Mouse (Mus musculus) midbrain, embryonic 10.5 days (tissue): ENCODE measurements at regions not wholly inside any gene's neighbourhood (a gene's known extent, or its start where the extent isn't known, plus 50 kb on each side); places are given as distances from the start of the nearest gene placed in this dataset.
A peak's percentile ranks its signal among the peaks of the same experiment; 100 is the strongest.

Experiments used
- DNase-seq: peaks from one replicate; pipeline ENCODE4 v3.0.0-alpha.2; 2017; ENCODE audit warnings: low spot score
- H3K27ac ChIP-seq: fragments of 300-500 bp; sonication (generic); replicated peaks from 2 replicates; pipeline ENCODE4 v1.5.1; 2016; ENCODE audit warnings: mild to moderate bottlenecking
- H3K27me3 ChIP-seq: fragments of 300-500 bp; sonication (generic); 2 replicates; pipeline ENCODE4 v1.6.1; 2016; ENCODE audit warnings: low read depth, mild to moderate bottlenecking; ENCODE audit not compliant: poor library complexity, severe bottlenecking
- H3K36me3 ChIP-seq: fragments of 300-500 bp; sonication (generic); 2 replicates; pipeline ENCODE4 v1.6.1; 2016; ENCODE audit warnings: mild to moderate bottlenecking, moderate library complexity
- H3K4me1 ChIP-seq: fragments of 300-500 bp; sonication (generic); 2 replicates; pipeline ENCODE4 v1.6.1; 2016
- H3K4me3 ChIP-seq: fragments of 300-500 bp; sonication (generic); 2 replicates; pipeline ENCODE4 v1.5.1; 2016; ENCODE audit warnings: mild to moderate bottlenecking, moderate library complexity
- H3K9me3 ChIP-seq: fragments of 300-500 bp; sonication (generic); replicated peaks from 2 replicates; pipeline ENCODE4 v1.6.1; 2016; ENCODE audit warnings: mild to moderate bottlenecking
- WGBS: fragments of 180-500 bp; shearing (Covaris S2); methylation state at CpG from one replicate; pipeline ENCODE4 v1.1.7; 2016; 5-methylcytosine and 5-hydroxymethylcytosine counted together

DNA sequence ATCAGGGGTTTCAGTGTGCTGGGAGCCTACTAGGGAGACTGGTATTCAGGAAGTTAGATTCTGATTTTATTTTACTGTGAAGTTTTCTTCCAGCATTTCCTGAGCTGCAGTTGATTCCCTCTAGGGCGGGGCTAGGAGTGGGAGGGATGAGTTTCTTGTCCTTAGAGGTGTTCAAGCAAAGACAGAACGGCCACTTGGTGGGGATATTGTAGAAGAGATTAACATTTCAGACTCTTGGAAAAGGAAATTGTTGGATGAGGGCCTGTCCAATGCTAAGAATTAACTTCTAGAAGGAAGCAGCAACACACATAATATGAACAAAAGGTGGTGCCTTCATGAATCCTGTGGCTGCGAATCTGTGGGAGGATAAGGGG lies 230.1 kb upstream of the Chd6 start:
- no peak for DNase-seq
- H3K36me3 ChIP-seq = no peaks in the 10 kb centered on the region
- H3K27ac ChIP-seq = peak overlapping the region; percentile 68
- no peaks in the 10 kb centered on the region for H3K9me3 ChIP-seq
- H3K4me3 ChIP-seq = 0 out of 2 replicates have a peak overlapping the region, but pooled peaks have one; percentile 7
- 7% methylated on average over 3 of the region's 3 CpGs for WGBS
- H3K27me3 ChIP-seq = peaks cover 53% of the 10 kb centered on the region
- peaks cover 49% of the 10 kb centered on the region for H3K4me1 ChIP-seq

DNA sequence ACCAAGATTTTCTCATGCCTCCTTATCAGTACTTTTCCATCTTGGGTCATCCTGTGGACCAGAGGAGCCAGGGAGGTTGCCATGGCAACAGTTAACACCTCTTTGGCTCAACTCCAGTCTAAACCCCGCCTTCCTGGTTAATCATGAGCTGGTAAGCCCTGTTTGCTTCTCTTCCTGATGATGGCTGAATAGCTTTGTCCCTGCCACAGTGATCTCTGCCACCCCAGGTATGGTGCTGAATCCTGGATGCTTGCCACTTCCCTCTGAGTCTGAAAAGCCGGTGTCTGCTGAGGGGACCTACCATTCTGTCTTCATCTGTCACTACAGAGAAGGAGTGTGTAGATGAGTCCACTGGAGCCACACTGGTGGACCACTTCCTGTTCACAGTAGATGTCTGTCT lies 223.8 kb upstream of the Chd6 start:
- no peak overlapping the region for H3K27ac ChIP-seq
- 48% methylated on average over 2 of the region's 2 CpGs for WGBS
- peaks cover 19% of the 10 kb centered on the region for H3K27me3 ChIP-seq
- H3K9me3 ChIP-seq = no peaks in the 10 kb centered on the region; the same call in 1 of the 2 replicates
- no peaks in the 10 kb centered on the region for H3K36me3 ChIP-seq
- peaks cover 5% of the 10 kb centered on the region for H3K4me1 ChIP-seq
- no peak for DNase-seq
- H3K4me3 ChIP-seq = no peak overlapping the region

DNA sequence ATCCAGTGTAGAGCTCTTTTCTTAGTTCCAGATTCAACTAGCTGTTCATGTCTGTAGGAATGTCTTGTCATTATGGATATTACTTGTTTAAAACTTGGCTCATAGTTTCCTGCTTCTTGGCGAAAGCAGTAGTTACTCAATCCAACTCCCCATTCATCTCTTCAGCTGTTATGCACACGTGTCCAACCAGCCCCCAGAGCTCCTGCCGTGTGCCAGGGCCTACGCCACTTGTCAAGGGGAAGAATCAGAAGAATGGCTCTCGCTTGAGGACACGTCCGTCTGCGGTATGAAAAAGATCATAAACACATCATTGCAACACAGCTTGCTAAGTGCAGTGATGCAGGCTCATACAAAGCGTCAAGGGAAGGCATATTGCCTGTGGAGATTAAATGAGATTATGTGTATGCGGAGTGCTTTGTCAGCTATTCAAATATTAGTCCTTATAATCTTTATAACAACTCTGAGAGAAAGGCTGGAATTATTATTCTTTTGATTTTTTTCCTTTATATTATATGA lies 223.0 kb upstream of the Chd6 start:
- peaks cover 5% of the 10 kb centered on the region for H3K4me1 ChIP-seq
- H3K4me3 ChIP-seq = no peak overlapping the region
- WGBS = 91% methylated on average over 10 of the region's 10 CpGs
- peaks cover 12% of the 10 kb centered on the region for H3K27me3 ChIP-seq
- H3K27ac ChIP-seq = no peak overlapping the region
- no peak for DNase-seq
- no peaks in the 10 kb centered on the region; the same call in 1 of the 2 replicates for H3K9me3 ChIP-seq
- no peaks in the 10 kb centered on the region for H3K36me3 ChIP-seq

DNA sequence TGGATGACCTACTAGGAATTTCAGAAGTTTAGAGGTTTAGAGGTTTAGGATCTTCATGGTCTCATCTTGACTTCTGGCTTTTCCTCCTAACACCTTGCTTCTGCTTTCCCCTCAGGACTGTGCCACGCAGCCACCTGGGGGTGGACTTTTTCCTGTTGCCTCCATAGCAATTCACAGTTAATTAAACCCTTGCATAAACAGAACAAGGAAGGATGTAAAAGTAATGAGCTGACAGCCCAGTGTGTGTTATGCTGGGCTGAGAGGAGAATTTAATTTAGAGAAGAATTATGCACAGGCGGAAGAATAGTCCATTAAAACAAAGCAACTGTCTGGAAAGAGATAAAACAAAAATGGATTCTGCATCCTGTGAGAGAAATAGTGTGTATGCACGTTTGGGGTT lies 193.9 kb upstream of the Chd6 start:
- H3K27ac ChIP-seq = no peak overlapping the region
- no peaks in the 10 kb centered on the region for H3K27me3 ChIP-seq
- no peaks in the 10 kb centered on the region for H3K4me1 ChIP-seq
- no peak for DNase-seq
- no peaks in the 10 kb centered on the region for H3K36me3 ChIP-seq
- WGBS = 77% methylated on average over 3 of the region's 3 CpGs
- no peaks in the 10 kb centered on the region for H3K9me3 ChIP-seq
- H3K4me3 ChIP-seq = no peak overlapping the region

DNA sequence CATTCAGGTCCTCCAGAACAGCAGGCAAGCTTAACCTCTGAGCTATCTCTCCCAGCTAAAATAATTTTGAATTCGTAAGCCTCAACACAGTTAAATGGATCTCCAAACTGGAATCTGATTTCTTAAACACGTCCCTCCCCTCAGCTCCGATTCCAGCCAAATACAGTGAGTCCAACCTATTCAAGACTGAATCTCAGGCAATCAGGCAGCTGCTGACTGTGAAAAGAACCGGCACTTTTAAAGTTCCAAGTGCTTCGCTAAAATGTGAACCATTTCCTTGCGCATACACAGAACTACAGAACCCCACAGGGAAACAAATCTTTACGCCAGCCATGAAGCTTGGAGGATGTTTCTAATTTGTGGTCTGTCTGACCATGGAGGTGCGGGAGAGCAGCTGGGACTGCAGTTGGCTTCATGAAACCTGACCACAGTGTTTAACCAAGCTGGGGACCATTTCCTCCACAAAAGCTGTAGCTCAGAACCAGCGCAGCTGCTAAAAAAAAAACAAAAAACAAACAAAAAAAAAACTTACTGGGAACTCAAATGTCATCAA lies 160.1 kb upstream of the Chd6 start:
- H3K4me1 ChIP-seq = peaks cover 10% of the 10 kb centered on the region
- 76% methylated on average over 9 of the region's 9 CpGs for WGBS
- DNase-seq = no peak

DNA sequence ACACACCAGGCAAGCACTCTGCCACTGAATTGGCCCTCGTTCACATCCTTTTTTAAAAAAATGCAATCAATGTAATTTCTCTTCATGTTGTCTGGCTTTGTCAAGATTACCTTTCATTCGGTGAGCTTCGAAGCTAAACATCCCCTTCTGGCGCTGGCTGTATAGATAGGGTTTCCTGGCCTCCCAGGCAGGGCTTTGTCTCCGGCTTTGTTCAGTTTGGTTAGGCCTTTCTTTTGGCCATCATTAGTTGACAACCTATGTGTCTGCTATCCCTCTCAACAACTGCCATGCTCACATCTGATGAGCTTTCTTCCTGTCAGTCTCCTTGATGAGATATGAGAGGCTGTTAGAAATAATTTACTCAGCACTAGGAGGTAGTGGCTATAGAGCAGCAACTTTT lies 157.6 kb upstream of the Chd6 start:
- no peak for DNase-seq
- no peak overlapping the region for H3K4me3 ChIP-seq
- H3K36me3 ChIP-seq = no peaks in the 10 kb centered on the region
- no peaks in the 10 kb centered on the region for H3K9me3 ChIP-seq
- no peaks in the 10 kb centered on the region for H3K27me3 ChIP-seq
- H3K4me1 ChIP-seq = peaks cover 10% of the 10 kb centered on the region
- WGBS = 34% methylated on average over 5 of the region's 5 CpGs
- no peak overlapping the region for H3K27ac ChIP-seq

More for the DNA sequence above, 160.1 kb upstream of the Chd6 start:
- Histone ChIP-seq H3K4me3 (no peak overlapping the region), H3K9me3 (no peaks in the 10 kb centered on the region), H3K36me3 (no peaks in the 10 kb centered on the region), H3K27me3 (no peaks in the 10 kb centered on the region), H3K27ac (no peak overlapping the region)

DNA sequence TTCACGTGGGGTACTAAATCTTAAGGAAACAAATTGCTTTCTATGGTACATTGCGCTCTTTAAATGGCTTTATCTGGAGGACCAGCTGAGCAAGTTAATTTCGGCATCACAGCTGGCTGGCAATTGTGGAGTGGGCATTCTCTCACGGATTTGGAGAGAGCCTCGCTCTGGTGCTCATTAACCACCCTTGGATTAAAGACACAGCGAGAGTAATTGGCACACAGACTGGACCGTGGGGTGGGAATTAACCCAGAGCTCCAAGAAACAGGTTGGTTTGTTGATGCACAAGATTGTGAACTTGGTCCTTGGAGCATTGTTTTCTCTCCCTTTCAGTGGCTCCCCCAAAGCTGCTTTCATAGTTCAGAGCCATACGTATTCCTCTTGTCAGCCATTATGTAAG lies 156.3 kb upstream of the Chd6 start:
- Histone ChIP-seq H3K27me3 (no peaks in the 10 kb centered on the region), H3K27ac (no peak overlapping the region), H3K4me3 (no peak overlapping the region), H3K4me1 (peaks cover 10% of the 10 kb centered on the region), H3K9me3 (no peaks in the 10 kb centered on the region), H3K36me3 (no peaks in the 10 kb centered on the region)
- DNase-seq = no peak
- WGBS = 55% methylated on average over 8 of the region's 8 CpGs

DNA sequence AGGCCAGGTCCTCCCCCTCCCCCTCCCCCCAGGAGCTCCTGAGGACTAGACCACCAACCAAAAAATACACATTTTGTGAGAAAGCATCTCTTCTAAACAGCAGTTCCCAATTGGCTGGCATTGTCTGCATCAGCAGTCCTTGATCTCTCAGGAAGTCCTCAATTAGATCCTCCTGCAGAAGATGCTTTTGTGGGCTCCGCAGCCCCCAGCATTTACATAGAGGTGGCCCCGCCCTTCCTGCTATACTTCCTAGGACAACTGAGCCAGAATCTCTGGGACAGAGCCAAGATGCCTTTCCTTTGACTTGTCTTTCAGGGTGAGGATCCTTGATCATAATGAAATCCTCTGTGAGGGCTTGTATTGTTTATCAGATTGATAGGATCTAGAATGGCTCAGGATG lies 143.9 kb upstream of the Chd6 start:
- H3K27ac ChIP-seq = no peak overlapping the region
- 80% methylated on average over 2 of the region's 2 CpGs for WGBS
- H3K36me3 ChIP-seq = no peaks in the 10 kb centered on the region
- H3K9me3 ChIP-seq = no peaks in the 10 kb centered on the region
- DNase-seq = no peak
- H3K27me3 ChIP-seq = no peaks in the 10 kb centered on the region
- H3K4me3 ChIP-seq = no peak overlapping the region
- H3K4me1 ChIP-seq = 0 out of 2 replicates have a peak, but pooled peaks cover 6% of the 10 kb centered on the region

DNA sequence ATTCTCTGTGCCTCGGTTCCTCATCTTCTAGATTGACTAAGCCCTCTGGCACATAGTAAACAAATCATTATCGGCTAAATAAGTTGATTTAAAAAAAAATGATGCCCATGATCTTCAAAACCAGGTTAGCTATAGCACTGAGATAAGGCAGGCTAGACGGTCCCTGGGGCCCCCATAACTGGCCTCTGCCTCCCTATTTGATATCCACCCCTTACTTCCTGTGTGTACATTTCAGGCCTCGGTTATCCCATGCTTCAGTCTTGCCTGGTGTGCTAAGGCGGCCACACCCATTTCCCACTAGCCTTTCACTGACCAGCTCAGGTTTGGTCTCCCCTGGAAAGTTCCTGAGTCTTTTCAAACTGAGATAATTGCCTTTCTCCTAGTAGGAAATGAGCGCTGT lies 132.8 kb upstream of the Chd6 start:
- DNase-seq = no peak
- Histone ChIP-seq H3K27ac (no peak overlapping the region), H3K27me3 (no peaks in the 10 kb centered on the region), H3K4me1 (no peaks in the 10 kb centered on the region), H3K9me3 (no peaks in the 10 kb centered on the region), H3K4me3 (no peak overlapping the region), H3K36me3 (no peaks in the 10 kb centered on the region)
- WGBS = 86% methylated on average over 6 of the region's 6 CpGs

DNA sequence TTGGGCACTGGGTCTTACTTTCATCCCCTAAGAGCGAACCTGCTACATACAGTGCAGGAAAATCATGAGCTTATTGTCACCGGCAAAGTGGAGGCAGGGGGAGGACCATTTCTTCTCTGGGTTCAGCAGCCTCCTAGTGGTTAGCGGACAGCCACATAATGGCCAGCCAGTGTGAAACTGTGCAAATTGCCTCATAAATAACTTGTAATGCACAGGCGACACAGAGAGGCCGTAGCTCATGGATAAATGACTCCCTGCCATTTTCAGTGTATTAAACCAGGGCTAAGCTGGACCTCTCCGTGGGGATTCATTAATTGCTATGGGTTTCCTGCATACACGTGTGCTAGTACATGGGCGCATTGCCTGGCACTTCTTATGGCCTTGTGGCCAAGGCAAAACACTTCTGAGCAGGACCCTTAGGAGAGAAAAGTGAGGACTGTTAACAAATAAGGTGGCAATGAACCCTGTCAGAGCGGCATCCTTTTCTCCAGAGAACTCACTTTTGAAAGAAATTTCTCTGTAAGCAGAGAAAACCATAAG lies 128.5 kb upstream of the Chd6 start:
- Histone ChIP-seq H3K4me3 (no peak overlapping the region), H3K36me3 (no peaks in the 10 kb centered on the region), H3K27me3 (no peaks in the 10 kb centered on the region), H3K27ac (no peak overlapping the region), H3K4me1 (no peaks in the 10 kb centered on the region), H3K9me3 (no peaks in the 10 kb centered on the region)
- WGBS = 89% methylated on average over 9 of the region's 9 CpGs
- DNase-seq = no peak

DNA sequence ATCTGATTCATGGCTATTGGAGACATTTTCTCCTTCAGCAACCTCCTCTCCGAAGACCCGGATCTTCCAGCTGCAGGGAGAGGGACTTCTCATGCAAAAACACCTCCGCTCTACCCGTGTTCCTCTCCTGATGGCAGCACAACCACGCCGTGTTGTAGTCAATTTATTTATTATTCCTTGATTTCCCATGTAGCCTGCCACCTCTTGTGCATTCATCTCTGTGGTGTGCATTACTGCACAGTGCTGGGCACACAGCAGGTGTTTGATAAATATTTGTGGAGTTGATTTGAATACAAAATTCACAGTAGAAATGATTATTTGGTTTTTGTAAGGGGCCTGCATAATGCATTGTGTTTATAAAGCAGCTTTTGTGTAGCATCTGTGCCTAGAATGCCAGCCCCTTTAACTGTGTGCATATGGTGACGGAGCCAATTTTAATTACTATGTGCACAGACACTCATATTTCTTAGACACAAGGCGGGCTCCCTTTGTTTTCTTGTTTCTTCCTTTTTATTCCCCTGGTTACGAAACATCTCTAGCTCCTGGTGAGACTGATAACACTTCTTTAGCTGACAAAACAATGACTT lies 124.4 kb upstream of the Chd6 start:
- no peak overlapping the region for H3K4me3 ChIP-seq
- no peaks in the 10 kb centered on the region for H3K27me3 ChIP-seq
- DNase-seq = no peak
- no peaks in the 10 kb centered on the region for H3K4me1 ChIP-seq
- H3K9me3 ChIP-seq = no peaks in the 10 kb centered on the region
- WGBS = 90% methylated on average over 9 of the region's 9 CpGs
- no peak overlapping the region for H3K27ac ChIP-seq
- no peaks in the 10 kb centered on the region for H3K36me3 ChIP-seq

DNA sequence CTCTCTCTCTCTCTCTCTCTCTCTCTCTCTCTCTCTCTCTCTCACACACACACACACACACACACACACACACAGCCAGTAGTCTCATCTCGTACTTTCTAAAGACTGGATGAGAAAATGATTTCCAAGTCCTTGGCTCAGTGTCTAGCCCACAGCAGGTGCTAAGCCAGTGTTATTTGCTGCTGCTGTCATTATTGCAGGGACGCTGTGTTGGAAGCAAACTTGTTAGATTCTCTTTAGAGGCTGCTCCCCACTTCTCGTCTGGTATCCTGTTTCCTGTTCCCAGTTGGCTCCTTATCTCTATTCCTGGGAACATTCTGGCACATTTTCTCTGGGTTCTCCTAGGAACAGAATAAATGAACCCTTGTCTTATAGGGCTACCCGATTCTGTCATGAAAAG lies 122.5 kb upstream of the Chd6 start:
- no peak for DNase-seq
- no peaks in the 10 kb centered on the region for H3K4me1 ChIP-seq
- no peaks in the 10 kb centered on the region for H3K9me3 ChIP-seq
- 59% methylated on average over 4 of the region's 4 CpGs for WGBS
- H3K4me3 ChIP-seq = no peak overlapping the region
- H3K27ac ChIP-seq = no peak overlapping the region
- no peaks in the 10 kb centered on the region for H3K36me3 ChIP-seq
- no peaks in the 10 kb centered on the region for H3K27me3 ChIP-seq

DNA sequence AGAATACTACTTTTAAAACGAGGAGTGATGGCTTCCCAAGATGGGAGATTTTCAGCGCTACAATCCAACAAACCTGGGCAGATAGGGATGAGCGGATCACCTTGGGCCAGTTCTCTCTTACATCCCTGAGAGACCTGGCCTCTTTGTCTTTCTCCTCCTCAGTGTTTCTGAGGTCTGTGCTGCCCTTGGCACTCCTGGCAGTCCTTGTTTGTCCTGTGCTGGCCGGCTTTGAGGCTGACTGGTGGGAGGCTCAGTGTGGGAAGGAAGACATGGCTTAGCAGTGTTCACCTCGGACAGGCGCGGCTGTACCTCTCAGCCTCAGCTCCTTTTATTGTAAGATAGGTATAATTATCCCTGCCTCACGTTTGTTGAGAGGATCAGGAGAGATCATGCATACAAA lies 106.9 kb upstream of the Chd6 start:
- no peaks in the 10 kb centered on the region for H3K9me3 ChIP-seq
- H3K36me3 ChIP-seq = no peaks in the 10 kb centered on the region
- H3K4me3 ChIP-seq = no peak overlapping the region
- WGBS = 79% methylated on average over 8 of the region's 8 CpGs
- no peak overlapping the region for H3K27ac ChIP-seq
- no peak for DNase-seq
- H3K4me1 ChIP-seq = peaks cover 20% of the 10 kb centered on the region
- H3K27me3 ChIP-seq = 0 out of 2 replicates have a peak, but pooled peaks cover 5% of the 10 kb centered on the region
